Mouse (Mus musculus) layer of hippocampus, adult 8-10 months (tissue): ENCODE data around the gene Rnf213. TPM values are rescaled to one million over a fixed set of nuclear protein-coding genes. Genes with fewer than 3 reads are reported as not detected.
A peak's percentile ranks its signal among the peaks of the same experiment; 100 is the strongest.

ENCODE experiments used
- DNase-seq, 2 experiments: peaks; one replicate each; pipeline ENCODE4 v3.0.0; 2022; ENCODE audit warnings: low spot score in 2 of 2
- microRNA-seq, 2 experiments: library from miRNA; unstranded; fragments of <30 nt; microRNA quantifications; one replicate each; pipeline ENCODE4 v1.2.0; 2022
- total RNA-seq, 4 experiments: library from RNA; stranded (reverse); gene quantifications; 2 replicates each; pipeline ENCODE4 v1.2.4; 2022

Gene Rnf213
- total RNA-seq, 4 experiments from 2014 or later, result 3.6 to 8.6 (median 6.1) TPM

DNA sequence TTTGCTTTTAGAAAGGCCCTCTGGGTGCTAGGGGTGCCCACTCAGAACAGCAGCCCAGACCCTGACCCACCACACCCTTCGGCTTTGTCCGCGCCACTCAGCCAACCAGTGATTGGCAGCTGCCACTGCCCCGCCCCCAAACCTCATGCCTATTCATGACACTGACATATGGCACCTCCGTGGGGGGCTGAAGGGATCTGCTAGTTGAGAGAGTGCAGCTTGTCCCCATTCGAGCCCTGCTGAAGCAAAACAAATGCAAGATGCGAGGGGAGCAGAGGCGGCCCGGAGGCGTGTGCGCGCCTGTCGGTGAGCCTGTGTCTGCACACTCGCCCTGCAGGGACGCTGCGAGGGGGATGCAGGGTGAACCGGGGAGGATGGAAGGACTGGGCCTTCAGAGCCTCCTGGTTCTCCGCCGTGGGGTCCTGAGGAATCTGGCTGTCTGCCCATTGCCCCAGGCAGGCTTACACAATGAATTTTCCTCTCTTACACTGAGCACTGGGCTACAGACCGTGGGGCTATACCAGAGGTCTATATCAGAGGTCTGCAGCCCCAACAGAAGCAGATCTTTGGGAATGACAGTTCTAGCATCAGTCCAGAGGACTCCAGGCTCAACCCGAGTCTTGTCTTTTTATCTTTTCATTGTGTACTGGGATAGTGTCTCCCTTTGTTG is 122.2 kb downstream of the Rnf213 start:
- DNase-seq, result peak; percentile 85

DNA sequence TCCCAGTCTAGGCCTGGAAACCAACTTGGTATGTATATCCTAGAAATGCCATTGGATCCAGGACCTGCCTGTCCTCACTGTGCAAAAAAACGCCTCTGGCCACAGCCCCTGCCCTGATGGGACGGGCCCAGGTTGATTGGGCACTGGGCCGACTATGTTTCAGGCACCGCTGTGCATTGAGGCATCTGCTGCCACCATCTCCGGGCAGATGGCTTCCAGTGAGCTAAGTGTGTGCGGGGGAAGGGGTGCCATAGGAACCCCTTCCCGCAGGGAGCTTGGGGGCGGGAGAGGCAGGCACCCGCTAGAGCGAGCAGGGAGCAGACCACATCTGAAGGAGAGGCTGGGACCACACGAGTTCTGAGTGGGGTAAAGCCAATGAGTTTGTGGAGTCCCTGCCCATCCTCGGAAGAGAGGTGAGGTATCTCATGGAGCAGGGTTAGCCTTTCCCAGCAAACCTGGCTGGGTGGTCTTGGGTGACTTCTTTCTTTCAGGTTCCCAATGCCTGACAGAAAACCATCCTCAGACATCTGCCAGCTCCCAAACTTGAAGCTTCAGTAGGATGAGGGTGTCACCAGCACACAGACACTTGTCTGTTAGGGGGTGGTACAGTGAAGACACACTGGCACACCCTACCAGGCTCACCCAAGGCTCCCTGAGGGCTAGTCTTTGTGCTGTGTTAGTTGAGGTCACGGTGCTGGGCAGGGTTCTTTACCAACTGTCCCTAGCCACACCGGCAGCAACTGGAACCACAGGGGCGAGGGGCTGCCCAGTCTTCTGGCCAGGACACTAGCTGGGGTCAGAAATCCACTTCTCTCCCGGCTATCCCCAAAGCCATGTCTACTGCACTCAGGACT is 123.2 kb downstream of the Rnf213 start:
- peak; percentile 74 to 76 for DNase-seq

DNA sequence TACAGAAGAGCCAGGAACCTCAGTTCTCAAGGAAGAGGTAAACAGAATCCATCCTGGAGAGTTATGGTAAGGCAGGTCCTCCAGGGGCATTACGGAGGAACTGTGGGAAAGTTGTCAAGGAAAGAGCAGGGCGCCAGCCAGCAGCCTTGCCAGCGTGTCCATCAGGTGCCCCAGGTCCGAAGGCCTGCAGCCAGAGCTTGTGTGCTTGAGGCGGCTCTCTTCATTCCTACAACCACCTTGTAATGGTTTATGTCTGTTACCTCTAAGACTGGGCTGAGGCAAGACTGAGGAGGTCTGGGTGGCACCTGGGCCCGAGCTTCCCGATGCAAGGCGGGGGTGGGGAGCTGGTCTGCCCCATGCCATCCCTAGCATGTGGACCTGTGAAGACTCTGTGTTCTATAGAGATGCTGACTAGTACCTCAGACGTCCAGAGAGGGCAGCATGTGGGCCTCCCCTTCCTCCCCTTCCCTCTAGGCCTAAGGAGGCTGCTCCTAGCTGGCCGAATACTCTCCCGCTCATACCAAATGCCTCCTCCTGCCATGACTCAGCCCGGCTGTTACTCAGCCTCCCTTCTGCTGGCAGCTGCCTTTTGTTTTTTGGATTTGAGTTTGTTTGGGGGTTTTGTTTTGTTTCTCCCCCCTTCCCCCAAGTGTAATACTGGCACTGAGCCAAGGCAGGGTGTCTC is 123.9 kb downstream of the Rnf213 start:
- DNase-seq, result peak; percentile 55 to 66

DNA sequence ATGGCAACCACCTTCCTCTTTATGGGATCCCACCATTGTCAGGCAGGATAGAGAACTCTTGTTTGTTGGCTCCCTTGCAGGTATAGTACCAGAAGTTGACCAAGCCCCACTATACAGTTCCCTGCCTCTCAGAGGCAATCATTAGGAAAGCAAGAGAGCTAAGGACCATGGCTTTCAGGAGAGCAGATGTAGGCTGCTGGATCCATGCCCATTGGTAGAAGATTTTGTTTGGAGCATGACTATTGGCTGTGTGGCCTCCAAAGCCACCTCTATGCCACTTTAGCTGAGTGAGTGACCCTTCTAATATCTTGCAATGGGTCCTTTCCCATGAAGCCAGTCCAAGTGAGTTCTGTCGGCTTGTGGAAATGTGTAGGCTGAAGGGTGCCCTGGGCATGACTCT is 126.5 kb downstream of the Rnf213 start:
- DNase-seq, result no peak

DNA sequence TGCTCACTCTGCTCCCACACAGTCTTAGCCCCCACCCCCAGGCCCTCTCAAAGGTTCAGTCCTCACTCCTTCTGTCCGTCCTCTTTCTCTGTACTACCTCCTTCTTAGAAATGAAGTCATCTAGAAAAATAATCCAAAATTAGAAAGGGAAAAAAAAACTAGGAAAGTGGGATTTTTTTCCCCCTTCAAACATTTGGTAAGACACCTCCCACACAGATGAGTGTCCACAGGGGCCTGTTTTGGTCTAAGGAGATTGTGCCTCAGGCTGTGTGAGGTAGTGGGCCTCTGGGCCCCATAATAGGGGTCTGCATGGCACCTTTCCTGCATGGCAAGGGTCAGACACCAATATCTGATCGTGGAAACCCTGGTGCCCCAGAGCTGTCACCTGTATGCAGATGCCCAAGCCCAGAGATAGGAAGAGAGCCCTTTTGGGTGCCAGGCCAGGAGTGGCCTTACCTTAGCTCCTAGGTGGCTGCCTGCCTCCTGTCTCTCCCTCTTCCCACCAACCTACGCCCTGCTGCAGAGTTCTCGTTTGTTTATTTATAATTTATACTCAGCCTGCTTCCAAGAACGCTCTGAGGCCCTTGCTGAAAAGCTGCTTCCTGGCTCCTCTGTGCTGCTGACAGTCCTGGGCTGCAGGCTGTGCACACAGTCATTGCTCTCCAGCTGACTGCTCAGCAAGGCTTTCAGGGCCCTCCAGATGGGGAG is 127.3 kb downstream of the Rnf213 start:
- DNase-seq, result no peak

DNA sequence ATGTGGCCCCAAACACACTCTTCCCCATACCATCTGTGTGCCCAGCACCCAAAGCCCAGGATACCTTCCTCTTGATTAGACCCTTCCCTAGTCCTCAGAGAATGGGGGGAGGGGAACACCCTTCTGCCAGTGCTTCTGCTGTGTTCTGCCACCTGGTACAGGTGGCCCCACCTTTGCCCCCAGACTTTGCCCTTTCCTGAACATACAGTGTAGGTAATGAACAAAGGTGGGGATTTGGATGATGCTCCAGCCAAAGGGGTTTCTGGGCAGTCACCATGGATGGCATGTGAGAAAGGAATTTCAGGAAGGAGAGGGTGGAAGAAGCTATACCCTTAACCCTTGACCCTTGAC is 127.8 kb downstream of the Rnf213 start:
- DNase-seq, result no peak

DNA sequence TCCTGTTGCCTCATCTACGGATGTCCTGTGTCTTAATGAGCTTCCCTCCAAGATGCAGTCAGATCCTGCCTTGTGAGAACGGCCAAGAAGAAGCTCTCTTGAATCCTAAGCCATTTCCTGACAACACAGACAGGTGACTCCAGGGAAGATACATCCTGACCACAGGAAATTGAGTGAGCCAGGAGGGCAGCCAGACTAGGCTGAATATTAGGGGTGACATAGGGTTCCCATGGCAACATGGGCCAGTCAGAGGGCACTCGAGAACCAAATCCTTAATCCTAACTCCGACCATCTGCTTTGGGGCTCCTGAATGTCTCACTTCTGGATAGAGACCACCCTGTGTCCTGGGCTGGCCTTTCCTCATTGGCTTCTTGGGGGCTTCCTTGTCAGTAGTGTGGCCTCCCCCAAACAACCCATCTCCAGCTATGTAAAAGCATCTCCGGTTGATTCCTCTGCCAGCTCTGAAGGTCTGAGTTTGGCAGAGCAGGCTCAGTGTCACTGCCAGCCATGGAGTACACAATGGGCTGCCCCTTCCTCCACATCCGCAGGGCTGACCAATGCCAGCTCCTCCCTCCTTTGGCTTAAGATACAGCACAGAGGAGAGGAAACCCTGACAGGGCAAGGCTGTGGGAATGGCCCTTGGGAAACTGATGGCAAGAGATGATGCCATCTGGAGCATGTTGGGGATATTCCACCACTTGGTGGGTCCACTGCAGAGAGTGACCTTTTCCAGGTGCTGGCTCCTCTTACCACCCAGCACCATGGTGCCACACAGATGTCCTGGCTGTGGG is 129.2 kb downstream of the Rnf213 start:
- DNase-seq, result no peak

DNA sequence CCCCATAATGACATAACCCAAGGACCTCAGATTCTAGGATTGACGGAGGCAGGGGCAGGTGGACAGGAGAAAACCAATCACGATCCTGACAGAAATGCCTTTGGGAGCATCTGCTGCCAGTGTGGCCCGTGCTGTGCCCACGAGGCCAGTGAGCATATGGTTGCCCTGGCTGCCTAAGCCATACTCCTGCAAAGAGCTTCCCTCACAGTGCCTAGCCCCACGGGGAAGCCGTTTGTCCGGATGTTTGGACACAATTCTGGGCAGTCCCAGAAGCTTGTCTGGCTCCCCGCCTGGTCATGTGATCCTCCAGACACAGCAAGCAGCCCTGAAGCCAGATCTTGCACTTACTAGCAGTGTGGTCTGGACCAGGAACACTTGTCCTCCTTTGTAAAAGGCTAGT is 129.9 kb downstream of the Rnf213 start:
- no peak for DNase-seq

DNA sequence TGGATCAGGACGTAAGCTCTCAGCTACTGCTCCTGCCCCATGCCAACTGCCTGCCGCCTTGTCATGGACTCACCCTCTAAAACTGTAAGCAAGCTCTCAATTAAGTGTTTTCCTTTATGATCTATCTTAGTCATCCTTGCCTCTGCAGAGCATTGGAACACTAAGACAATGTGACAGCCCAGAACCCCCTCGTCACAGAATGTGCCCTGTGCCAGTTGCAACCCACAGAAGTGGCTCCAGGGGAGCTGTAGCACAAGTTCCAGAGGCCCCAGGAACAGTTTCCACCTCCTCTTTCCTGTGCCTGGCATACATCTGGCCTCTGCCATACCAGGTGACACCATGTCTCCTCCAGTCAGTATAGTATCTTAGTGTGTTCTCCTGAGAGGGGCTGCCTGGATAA is 130.5 kb downstream of the Rnf213 start:
- no peak for DNase-seq

DNA sequence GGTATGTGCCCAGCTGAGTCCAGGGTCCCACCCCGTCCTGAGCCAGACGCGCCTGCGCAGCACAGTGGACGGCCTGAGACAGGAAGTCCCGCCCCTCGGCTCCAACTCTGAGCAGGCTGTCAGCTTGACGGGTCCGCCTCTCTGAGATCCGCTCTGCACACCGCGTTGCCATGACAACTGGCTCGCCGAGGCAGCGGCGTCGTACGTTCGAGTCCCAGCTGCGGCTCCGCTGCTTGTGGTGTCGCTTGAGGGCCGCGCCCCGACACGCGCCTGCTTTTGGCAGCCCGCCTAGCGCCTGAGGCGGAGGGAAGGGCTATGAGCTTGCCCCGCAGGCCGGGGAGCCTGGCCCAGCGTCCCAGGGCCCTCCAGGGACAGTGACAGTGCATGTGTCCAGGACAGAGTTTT is 131.6 kb downstream of the Rnf213 start:
- peak; percentile 76 to 81 for DNase-seq

DNA sequence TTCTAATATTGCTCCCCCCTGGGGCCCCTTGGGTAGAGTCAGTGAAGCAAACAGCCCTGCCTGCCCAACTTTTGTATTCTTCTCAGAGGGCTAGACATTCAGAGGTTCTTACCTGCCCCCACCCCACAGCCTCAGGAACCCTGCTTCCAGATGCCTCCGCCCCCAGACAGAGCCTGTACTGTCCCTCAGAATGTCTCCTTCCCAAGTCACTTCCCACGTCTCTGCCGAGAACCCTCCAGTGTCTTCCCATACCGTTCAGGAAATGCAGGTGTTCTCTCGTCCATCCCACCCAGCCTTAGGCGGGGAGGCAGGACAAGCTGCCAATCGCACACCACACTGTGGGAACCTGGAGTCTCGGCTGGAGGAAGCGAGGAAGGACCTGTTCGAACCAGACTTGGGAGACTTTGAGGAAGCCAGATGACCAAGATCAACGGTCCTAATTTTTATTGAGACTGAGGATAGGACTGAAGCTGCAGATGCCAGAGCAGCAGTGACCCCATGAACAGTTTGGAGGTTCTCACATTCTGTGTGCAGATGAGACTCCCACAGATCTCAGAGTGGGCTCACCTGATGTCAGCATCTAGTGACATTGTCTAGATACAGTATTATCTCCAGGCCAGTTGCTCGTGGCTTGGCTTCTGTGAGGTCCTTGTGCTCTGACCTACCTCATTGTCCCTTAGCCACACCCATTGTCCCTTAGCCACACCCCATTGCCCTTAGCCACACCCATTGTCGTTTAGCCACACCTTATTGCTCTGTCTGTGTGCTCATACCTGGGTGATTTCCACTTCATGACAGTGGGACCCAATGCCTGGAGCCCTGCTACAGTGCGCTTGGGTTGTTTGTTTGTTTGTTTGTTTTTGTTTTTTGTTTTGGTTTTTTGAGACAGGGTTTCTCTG is 133.4 kb downstream of the Rnf213 start:
- DNase-seq, result no peak

DNA sequence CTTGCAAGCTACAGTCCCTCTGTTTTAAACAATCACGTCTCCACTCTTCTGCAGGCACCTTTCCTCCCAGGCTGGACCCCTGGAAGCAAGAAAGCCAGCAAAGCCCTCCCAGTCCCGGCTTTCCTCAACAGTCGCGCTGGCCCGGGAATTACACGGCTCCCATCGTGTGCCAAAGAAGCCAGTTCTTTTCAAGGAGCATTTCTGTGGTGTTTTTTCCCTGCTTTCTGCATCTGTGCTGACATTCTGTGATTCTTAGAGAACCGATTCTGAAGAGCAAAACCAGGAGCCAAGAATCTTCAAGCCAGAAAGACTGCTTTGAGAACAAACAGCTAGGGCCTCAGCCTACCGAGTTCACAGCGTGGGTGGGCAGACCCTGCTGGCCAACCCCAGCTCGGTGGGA is 136.0 kb downstream of the Rnf213 start:
- DNase-seq, result no peak

DNA sequence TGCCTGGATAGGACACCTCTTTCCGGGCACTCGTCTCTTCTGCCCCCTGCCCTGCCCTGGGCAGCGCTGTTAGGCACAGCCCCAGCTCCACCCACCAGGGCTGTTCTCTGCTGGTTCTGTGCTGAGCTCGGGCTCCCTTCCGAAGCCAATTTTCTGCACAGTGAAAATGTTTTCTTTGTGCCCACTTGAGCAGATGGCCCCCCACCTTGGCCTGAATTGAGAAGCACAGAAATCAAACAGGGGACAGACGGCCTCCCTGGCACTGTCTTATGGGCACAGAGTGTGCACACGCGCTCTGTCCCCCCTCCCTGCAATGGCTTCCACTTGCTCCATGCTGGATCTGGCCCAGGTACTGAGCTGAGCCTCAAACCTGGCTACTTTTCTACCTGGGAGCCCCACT is 139.6 kb downstream of the Rnf213 start:
- DNase-seq, result no peak

DNA sequence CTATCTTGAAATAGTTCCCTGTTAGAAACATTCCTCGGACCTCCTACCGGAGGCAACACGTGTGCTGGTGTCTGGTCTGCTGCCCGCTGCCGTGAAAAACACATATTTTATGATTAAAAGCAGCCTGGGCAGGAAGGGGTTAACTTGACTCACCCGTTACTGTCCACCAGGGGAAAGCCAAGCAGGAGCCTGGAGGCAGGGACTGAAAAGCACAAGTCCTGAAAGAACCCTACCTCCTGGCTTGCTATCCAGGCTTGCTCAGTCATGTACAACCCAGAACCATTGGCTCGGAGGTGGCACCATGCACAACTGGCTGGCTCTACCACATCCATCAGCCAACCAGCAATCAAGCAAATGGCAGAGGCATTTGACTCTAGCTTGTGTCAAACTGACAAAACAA is 140.8 kb downstream of the Rnf213 start:
- no peak for DNase-seq

Small RNA genes within 50 kb of the gene (microRNA-seq; reads per million reads assigned to microRNA genes)
- gene Mir1932, result 0 to 0.32 reads per million in 2 experiments

Other genes starting within 250 kb of the Rnf213 start
- gene Tbc1d16, start 164.6 kb upstream of the Rnf213 start, total RNA-seq, result 10 to 100 TPM; 35.4 to 39.4 (median 36.7) TPM
- 1 to 10 TPM; 1.6 to 3.1 (median 2.4) TPM for gene Ccdc40, start 164.5 kb upstream of the Rnf213 start, total RNA-seq
- gene Gaa, start 125.2 kb upstream of the Rnf213 start, total RNA-seq, result 100 to 1,000 TPM; 336 to 359 (median 339) TPM
- 10 to 100 TPM; 89.1 to 93.4 (median 90.6) TPM for gene Eif4a3, start 93.0 kb upstream of the Rnf213 start, total RNA-seq
- gene Card14, start 85.3 kb upstream of the Rnf213 start, total RNA-seq, result under 1 TPM; 0.36 to 0.71 (median 0.52) TPM
- gene Sgsh, start 37.6 kb upstream of the Rnf213 start, total RNA-seq, result 1 to 10 TPM; 5.9 to 8.0 (median 7.0) TPM
- 1 to 10 TPM; 6.0 to 6.9 (median 6.3) TPM for gene Slc26a11, start 37.5 kb upstream of the Rnf213 start, total RNA-seq
- gene Endov, start 98.2 kb downstream of the Rnf213 start, total RNA-seq, result 10 to 100 TPM; 28.8 to 39.7 (median 32.2) TPM
- 100 to 1,000 TPM; 330 to 455 (median 386) TPM for gene Nptx1, start 154.7 kb downstream of the Rnf213 start, total RNA-seq
- 10 to 100 TPM; 59.2 to 68.7 (median 63.5) TPM for gene Rptor, start 209.8 kb downstream of the Rnf213 start, total RNA-seq